Mouse (Mus musculus) frontal cortex, adult 2 months (tissue): ENCODE measurements around the gene Trafd1. TPM values are rescaled to one million over a fixed set of nuclear protein-coding genes. Genes with fewer than 3 reads are reported as not detected.
A peak's percentile ranks its signal among the peaks of the same experiment; 100 is the strongest.

Source experiments
- DNase-seq, 2 experiments: peaks; one replicate each; pipeline ENCODE4 v3.0.0; 2022; ENCODE audit warnings: low spot score in 1 of 2; ENCODE audit errors: extremely low spot score in 1 of 2
- polyA plus RNA-seq: library from polyadenylated mRNA; depleted of rRNA; stranded (reverse); fragments of >200 nt; gene quantifications from 2 replicates; pipeline ENCODE4 v1.2.3, GENCODE M21; 2012

Gene Trafd1
- polyA plus RNA-seq, 1 experiment, result 173 TPM

DNA sequence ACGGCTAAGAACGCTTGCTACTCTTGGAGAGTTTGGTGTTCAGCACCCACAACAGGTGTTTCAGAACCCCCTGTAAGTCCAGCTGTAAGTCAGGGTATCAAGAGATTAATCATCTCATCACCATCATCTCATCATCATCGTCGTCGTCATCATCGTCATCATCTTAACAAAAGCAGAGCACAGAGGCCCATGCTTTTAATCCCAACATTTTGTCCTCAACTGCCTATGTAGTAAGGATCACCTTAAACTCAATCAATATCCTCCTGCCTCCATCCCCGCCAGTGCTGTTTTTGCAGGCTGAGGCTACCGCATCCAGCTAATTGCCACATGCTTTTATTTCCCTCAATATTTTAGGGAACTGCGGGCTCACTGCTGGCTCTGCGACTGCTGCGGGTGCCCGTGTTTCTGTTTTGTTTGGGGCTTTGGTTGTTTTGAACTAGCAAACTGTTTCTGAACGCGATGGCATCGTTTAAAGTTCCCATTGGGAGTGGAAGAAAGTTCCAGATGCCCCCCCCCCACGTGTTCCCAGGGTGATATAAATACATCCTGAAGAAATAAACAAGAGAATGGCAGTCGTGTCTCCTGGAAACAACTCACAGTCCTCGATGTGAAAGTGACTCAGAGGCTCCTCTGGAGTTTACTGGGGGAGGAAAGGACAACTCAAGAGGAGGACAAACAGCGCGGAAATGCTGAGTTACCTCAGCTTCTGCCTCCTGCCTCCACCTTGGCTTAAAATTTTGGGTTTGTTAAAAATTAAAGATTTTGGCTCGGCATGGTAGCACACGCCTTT lies 883 bp upstream of the Trafd1 start:
- DNase-seq, result peak; percentile 50 to 64

DNA sequence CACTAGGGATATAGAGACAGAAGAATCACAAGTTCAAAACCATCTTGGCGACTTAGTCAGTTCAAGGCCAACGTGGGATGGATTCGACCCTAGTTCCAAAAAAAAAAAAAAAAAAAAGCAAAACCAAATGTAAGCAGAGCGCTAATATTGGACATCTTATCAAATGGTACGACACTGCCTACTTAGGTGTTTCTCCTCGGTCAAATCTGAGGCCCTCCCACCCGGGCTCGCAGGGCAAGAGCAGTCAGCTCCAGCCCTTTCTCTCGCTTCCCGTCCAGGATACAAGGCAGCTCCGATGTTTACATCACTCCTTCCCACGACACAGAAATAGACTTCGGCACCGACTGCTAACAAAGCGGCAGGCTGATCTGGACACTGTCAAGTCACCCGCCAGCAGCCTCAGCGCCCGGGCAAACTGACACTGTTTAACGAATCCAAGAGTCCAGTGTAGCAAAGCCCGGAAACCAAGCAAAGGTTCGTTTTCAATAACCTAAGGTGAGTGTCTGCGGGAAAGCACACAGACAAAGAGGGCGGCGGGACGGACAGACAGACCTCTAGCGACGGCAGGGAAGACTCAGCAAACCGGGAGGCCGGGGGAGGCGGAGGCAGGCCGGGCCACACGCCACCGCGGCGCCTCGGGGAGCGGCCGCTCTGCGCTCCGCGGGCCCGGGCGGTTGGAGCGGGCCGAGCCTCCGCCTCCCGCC lies 523 bp downstream of the Trafd1 start:
- DNase-seq, result peak in 1 of 2 experiments; percentile 59

DNA sequence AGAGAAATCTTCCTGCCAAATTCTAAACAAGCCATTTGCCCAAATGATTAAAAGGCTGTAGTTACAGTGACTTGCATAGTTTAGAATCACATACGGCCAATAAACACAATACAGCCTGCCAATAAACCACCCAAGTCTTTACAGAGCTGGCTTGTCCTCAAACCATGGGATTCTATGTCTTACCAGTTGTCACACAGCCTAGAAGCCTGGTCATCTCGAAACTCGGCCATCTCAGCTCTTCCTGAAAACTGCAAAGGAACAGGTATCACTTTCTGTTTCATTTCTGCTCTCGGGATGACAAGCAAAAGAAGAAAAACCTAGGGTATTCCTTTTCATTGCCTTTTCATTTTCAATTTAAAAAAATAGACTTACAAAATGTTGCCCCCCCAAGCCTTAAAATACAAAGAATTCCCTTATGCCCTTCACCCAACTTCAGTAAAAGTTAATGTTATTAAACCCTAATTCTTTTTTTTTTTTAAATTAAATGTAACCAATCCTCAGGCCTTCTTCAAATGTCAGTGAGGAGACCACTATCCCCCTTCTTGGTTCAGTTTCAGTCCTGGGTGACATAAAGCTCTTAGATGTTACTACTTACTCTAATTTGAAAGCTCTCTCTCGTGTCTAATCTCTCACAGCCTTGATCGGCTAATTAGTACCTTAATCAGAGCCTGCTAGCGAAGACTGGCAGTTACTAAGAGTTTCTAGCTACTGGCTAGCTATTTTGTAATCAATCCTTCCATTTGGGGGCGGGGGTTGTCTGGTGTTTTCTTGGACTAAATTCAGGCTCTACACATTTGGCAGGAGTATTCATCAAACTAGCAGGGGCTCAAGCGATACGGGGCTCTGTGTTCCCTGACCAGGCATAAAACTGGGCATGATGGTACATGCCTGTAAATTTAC lies 1.3 kb downstream of the Trafd1 start:
- DNase-seq, result no peak

DNA sequence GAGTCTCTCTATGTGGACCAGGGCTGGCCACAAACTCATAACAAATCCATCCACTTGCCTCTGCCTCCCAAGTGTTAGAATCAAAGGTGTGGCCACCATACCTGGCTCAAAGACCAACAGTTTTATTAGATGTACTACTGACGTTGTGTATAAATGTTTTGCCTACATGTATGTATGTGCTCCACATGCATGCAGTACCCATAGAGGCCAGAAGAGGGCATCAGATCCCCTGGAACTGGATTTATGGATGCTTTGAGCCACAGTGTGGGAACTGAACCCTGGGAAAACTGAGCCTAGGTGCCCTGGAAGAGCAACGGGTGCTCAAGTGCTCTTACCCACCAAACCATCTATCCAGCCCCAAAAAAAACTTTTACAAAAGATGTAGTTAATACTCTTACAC lies 4.7 kb downstream of the Trafd1 start:
- DNase-seq, result no peak

DNA sequence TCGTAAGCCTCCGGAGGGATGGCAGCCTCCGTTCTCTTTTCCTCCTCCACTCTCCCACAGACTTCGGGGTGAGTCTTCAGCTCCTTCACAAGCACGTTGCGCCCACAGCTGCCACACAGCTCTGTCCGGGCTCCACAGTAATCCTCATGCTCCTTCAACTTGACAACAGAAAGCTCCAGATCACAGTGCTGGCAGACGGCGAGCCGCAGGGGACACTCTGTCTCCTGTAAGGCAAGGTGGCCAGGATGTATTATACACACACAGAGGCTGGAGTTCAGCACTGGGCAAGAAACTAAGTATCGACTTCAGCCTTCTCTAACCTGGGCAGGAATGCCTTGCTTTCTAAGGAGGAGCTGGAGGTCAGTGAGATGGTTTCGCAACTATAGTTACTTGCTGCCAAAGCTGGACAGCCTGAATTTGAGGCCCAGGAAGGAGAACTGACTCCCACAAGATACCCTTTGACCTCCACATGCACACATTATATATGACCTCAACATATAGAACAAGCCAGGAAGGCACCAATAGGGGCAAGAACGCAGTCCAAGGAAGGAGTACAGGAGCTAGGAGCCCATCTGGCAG lies 6.7 kb downstream of the Trafd1 start:
- peak in 1 of 2 experiments; percentile 45 for DNase-seq

DNA sequence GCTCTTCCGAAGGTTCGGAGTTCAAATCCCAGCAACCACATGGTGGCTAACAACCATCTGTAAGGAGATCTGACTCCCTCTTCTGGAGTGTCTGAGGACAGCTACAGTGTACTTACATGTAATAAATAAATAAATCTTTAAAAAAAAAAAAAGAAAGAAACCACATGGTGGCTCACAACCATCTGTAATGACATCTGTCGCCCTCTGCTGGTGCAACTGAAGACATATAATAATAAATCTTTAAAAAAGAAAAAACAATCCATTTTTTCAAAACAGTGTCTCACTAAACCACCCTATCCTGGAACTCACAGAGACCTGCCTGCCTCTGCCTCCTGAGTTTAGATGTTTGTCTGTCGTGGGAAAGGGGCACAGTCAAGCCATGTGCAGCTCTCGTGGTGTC lies 8.5 kb downstream of the Trafd1 start:
- DNase-seq, result peak in 1 of 2 experiments; percentile 44

DNA sequence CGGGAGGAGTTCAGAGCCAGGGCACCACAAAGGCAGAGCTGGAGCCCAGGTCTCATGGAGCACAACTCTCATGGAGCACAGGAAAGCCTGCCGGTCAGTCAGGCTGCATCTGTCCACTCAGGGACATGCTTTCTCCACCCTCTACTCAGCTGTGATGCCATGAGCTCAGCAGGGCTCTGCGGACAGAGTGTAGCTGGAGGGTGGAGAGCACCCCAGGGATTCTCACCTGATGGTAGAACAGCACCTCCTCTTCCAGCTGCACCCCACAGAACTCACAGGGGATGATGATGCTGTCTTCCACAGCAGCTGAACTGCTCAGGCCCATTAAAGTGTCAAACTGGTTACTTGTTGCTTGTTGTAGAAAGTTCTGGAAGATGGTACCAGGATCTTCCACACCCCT lies 10.6 kb downstream of the Trafd1 start:
- DNase-seq, result no peak

DNA sequence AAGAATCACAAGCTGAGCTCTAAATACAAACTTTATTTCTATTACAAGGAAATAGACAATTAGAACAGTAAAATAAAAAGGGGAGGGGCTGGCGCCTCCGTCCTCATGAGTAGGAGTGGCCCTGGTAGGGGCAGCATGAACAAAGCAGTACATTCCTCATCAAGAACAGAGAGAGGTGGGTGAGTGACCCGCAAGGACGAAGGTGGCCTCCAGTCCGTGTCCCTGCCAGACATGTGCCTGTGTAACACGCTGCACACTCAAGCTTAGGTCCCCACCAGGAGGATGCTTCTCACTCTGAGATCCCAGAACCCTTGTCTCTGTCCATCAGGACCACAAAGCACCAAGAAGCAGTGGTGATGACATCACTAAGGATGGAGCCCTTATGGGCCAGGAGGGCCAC lies 13.7 kb downstream of the Trafd1 start:
- no peak for DNase-seq

DNA sequence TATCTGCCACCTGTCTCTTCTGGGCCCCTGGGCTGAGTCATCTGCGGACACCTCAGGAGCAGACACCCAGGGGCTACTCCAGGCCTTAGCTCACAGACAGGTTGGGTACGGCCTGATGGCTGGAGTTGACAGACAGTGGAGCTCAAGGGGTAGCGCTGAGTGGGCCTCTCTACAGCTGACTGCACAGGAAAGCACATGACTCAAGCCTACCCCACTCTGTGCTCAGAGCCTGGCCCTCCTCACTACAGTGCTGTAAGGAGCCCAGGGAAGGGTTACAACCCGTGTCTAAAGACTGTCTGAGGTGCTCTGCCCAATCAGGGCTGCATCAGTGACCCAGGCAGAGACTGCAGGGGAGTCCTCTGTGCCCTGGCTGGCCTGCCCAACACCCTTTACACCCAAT lies 18.2 kb downstream of the Trafd1 start:
- no peak for DNase-seq

DNA sequence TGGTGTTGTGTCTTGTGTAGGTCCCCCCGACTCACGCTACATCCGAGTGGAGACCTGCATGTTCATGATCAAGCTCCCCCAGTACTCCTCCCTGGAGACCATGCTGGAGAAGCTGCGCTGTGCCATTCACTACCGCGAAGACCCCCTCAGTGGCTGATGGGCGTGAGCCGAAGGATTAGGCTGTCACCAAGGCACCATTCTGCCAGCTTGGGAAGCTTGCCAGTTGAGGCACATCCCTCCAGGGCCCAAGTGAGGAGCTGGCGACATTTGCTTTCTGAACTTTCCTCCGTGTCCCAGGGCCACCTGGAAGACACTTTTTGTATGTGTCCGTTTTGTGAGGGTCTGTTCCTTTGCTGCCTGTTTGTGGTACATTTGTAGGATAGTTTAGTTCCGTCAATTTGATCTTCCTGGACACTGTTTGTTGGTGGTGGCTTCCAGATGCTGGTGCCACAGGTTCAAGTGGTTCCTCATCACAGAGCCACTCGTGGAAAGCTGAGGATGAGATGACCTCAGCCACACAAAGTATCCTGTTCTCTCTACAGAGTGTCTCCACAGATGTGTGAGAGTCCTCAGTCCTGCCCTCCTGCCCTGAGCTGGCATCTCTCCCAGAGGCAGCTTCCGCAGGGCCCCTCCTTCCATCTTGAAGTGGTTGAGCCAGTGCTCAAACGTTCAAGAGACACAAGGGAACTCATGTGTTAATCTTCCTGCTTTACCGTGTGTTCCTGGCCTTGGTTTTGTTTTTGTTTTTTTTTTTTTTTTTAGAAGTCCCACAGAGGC lies 18.8 kb downstream of the Trafd1 start:
- DNase-seq, result no peak

DNA sequence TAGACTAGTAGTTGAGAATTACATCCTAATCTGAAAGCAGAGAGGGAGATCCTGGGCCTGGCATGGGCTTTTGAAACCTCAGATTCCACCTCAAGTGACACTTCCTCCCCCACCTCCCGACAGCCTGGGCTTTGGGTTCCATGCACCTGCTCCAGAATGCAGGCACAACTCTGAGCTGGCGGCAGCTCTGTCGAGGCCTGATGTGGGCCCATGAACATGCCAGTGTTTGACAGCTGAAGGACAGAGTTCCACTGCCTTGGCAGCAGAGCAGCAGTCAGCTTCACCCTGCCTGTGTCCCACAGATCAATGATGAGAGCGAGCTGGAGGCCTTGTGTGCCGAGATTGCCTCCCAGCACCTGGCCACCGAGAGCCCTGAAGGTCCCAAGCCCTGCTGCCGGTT lies 22.0 kb downstream of the Trafd1 start:
- DNase-seq, result no peak

DNA sequence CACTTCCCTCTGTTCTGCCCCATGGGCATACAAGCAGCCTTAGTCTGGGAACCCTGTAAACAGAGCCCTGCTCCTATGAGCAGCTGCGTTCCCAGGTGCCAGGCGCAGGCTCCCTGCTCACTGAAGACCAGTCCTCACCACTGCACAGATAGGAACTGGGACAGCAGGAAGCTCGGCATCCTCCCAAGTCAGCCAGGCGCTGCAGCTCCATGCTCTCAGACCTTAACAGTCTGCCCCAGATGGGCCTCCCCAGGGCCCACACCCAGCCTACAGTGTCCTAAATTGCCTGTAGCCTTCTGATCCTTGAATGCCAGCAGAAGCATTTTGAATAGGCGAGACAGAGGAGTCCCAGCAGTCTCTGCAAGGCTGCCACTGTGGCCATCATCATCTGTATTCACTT lies 23.7 kb downstream of the Trafd1 start:
- no peak for DNase-seq

DNA sequence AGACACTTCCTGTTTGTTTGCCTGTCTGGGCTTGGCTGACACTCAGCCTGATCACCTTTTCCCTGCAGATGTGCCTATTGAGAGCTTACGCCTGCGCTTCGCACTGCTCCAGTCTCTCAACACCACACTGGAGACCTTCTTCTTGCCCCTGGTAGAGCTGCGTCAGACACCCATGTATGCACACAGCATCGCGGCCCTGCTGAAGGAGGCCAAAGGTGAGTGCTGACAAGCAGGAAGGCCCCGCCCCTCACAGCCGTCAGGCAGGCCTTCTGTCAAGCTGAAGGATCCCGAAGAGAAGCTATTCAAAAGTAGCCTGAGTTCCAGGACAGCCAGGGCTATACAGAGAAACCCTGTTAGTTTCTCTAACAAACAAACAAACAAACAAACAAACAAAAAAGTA lies 26.2 kb downstream of the Trafd1 start:
- no peak for DNase-seq

DNA sequence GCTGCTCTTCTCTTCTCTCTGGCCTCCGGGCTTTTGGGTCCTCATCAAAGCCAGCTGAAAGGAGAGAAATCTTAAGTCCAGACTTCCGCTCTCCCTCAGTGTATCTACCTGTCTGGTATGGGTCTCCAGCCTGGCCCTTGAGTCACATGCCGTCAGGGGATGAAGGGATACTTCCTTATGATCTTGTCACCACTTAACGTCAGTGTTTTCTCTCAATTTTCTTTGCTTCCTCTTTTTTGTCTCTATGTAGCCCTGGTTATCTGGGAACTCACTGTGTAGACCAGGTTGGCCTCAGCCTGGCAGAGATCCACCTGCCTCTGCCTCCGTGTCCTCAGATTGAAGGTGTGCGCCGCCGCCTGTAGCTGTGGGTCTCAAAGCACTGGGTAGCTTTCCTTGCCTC lies 41.4 kb downstream of the Trafd1 start:
- DNase-seq, result no peak

DNA sequence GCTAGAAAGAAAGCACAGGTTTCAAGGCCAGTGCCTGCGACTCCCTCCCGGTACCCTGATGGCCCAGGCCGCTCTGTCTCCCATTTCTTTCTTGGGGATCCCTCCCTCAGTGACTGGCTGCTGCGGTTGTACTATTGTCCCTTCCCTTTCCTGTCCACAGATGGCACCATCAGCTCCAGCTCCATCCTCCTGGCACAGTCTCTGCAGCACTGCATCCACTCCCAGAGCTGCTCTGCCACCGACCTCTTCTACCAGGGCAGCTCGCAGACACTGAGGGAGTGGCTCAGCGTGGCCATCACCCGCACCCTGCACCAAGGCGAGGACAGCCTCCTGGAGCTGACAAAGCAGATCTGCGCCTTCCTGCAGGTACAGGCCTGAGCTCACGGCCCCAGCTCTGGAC lies 42.9 kb downstream of the Trafd1 start:
- DNase-seq, result no peak

DNA sequence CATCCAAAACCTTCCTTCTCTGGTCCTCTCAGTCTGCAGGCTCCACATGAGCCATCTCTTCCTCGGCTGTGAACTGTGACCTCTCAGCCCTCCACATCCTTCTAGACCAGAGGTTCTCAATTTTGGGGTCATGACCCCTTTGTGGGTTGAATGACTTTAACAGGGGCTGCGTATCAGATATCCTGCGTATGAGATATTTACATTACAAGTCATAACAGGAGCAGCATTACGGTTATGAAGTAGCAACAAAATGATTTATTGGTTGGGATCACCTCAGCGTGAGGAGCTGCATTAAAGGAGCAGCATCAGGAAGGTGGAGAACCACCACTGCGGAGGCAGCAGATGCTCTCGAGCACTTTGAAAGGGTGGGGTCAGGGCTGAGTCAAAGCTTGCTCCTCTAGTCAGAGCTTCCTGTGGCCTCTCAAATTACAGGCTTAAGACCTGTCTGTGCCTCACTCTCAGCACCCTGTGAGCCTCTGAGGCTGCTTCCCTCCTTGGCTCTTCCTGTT lies 44.4 kb downstream of the Trafd1 start:
- DNase-seq, result no peak

DNA sequence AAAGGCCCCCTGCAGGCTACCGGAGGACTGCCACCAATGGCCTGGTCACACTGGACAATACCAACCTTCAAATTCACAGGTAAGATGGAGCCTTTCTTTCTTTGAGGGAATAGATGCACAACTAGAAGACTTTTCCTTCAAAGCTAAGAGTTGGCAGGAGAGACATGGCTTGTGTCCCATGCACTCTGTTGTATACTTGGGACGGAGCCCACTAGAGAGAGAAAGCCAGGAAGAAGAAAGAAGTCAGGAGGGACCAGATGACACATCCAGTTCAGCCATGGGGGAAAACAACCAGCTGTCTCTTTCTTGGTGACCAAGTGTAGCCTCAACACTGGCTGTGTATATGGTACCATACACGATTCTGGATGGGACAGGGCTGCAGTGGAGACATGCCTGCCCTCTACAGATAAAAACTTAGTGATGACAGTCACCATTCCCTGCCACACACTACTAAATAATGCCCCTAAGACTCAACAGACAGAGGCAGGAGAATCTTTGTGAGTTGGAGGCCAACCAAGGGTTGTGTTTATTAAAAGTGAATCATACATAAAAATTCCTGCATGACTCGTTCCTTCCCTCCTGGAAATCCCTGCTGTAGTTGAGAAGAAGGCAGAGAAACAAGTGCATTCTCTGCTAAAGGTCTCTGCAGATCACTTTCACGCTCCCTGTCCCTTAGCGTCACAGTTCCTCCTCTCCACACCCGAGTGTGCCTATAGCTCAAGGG lies 45.8 kb downstream of the Trafd1 start:
- no peak for DNase-seq

DNA sequence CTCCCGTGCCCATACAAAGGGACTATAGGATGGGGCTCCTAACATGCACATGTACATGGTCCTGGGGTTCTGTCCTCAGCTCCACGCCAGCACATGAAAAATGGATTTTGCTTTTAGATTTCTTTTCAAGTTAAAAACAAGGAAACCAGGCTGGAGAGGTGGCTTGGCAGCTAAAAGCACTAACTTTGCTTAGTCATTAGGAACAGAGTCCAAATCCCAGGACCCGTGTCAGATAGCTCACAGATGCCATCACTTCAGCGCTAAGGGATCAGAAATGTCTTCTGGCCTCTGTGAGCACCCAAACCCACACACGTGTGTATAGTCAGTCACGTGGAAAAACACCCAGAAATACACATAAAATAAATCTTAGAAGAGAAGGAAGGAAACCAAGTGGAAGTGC lies 48.7 kb downstream of the Trafd1 start:
- no peak for DNase-seq

DNA sequence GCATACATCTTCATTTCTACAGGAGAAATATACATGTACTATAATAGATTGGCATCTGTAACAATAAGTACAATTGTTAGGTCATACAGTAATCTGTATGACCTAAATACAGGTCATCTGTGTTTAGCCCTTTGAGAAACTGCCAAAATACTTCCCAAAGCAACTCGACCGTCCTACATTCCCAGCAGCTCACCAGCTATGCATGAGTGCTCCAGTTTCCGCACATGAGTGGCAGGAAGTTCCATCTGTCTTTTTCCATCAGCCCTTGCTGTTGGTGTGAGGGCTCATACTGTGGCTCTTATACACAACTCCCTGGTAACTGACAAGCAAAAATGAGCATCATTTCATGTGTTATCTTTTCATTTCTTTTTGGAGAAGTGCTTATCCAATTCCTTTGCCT lies 49.4 kb downstream of the Trafd1 start:
- no peak for DNase-seq
